Mouse (Mus musculus) frontal cortex, adult (tissue): Measurements from ENCODE around the gene Cadm1.

Experiments used
- ATAC-seq: cut with Nextera tagmentation; 2 replicates; pipeline ENCODE4 v1.9.2; 2017; ENCODE audit warnings: mild to moderate bottlenecking, moderate library complexity, mixed read lengths; ENCODE audit not compliant: low TSS enrichment

The Cadm1 gene

DNA sequence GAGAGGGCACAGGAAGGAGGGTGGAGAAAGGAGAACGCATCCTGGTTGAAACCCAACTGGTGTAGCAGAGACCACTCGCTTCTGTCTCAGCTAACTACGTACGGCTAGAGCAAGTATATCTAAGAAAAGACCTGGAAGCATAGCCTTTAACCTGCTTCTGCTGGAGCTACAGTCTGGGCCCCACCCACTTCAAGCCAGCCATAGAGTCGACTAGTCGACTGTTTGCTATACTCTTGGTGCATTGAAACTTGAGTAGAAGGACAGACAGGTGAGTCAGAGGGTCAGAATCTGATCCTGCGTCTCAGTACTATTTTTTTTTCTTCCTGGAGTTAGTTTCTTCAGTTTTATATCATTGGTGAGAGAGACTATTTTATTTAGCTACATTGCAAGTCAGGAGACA, 78.5 kb downstream of the Cadm1 start:
- no peak for ATAC-seq

DNA sequence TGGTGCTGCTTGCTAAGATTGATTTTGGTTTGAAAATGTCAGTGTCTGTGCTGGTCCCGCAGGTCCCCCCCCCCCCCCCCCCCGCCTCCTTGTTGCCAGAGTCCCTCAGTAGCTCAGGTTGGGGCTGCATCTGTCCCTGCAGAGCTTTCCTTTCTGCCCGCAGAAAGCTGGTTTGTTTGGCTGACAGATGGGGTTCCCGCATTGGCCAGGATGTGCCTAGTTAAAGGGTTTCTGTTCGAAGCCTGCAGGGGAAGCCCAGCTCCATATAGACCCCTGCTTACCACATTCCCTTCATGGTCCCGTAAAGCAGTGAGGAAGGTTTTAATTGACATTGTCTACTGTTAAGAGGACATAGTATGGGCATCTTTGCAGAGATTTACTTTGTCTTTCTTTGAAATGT, 78.9 kb downstream of the Cadm1 start:
- no peak for ATAC-seq

DNA sequence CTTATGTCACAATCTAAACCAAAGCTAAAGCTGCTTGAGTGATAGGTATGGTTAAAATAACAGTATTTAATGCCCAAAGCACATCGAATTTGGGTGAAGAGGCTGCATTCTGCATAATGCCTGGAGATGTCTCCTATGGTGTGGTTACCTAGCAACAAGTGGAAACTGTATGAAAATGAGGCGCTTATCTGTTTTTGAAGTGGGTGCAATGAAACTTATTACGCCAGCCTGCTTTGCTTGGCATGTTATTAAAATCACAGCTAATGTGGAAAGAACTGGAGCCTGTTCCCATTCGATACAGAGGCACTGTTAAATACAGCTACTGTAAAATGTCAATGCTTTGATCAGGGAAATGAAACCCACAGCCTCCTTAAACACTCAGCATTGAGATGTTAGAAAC, 79.5 kb downstream of the Cadm1 start:
- ATAC-seq: no peak

DNA sequence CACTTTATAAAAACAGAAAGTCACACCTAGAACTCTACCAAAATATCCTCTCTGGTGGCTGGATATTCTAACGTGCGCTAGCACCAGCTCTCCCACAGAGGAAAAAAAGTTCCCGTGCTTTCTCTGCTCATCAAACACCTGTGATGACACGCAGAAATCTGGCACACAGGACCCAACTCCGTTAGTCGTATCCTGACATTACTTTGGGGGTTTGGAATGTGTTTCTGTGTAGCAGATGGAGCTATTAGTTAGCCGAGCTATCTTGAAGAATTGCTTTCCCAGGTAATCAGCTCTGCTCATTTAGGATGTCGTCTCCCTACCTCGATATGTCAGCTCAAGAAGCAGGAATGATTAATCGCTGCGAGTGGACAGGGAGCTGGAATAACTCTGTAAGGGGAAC, 80.3 kb downstream of the Cadm1 start:
- no peak for ATAC-seq

DNA sequence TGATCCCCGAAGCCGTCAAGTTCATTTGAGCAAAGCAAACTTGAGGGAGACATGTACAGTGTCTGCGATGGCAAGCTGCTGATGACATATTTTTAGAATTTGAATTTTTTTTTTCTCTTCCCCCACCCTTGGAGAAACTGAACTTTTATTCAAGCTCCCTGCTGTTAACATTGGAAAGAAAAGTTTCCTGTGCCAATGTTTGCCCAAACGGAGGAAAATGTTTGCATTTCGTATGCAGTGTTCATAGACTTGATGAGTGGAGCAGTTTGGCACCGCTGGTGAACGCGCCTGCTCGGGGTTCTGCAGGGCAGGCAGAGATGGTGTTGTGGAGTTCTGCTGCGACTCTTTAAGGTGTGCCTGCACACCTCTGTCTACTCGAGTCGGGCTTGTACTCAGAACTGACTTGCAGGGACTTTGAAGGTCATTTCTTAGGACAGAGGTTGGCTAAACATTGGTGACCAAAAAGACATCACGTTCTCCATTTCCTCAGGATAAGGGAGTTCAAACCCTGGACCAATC, 83.0 kb downstream of the Cadm1 start:
- ATAC-seq: no peak

DNA sequence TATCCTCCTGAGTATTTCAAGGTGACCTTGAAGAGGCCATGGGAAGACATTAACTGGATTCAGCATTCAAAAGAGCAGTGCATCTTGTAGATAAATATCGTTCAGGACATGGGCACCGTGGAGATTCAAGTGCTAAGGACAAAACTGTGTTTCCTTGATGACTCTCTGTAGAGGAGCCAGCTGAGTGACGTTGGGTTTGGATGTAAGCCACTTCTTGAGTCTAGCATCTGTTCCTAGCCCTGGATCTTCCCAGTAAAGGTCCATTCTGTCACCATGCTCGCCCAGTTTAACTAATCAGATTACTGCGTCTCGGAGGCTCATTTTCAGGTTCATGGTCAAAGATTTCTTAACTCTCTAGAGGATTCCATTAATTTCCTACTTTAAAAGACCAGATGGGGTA, 85.1 kb downstream of the Cadm1 start:
- no peak for ATAC-seq

DNA sequence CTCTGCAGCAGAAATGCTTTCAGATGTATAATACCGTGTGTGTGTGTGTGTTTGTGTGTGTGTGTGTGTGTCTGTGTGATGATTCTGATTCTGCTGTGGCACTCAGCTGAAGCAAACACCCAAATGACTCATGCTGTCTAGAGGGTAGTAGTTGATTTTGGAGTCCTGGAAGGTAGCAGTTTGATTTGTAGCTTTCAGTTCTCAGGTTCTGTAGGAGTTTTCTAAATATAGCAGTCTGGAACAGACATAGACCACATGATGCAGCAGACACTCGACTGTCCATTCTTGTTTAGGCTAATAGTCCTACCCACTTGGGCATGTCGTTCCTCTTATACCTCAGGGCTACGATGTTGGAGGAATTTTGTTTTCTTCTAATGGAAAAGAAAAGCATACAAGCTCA, 86.4 kb downstream of the Cadm1 start:
- peak; percentile 43; the same call in 1 of the 2 replicates for ATAC-seq

DNA sequence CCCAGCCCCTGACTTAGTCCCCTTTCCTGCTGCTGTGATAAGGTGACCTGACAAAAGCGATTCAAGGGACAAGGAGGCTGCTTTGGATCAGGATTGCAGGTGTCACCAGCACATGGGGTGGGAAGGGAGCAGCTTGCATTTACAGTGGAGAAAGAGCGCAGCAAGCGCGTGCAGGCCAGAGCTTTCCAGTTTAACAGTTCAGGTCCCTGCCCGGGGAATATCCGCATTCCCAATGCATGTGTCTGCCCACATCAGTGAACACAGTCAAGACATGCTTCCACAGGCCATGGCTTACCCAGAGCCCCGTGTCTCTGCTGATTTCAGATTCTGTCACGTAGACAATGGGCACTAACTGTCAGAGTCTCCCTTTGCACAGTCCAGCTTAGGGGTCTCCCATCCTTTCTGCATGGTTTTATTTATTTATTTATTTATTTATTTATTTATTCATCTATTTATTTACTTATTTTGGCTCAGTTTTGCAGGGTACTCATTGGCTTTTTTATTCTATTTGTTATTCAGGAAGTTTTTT, 89.6 kb downstream of the Cadm1 start:
- no peak for ATAC-seq

DNA sequence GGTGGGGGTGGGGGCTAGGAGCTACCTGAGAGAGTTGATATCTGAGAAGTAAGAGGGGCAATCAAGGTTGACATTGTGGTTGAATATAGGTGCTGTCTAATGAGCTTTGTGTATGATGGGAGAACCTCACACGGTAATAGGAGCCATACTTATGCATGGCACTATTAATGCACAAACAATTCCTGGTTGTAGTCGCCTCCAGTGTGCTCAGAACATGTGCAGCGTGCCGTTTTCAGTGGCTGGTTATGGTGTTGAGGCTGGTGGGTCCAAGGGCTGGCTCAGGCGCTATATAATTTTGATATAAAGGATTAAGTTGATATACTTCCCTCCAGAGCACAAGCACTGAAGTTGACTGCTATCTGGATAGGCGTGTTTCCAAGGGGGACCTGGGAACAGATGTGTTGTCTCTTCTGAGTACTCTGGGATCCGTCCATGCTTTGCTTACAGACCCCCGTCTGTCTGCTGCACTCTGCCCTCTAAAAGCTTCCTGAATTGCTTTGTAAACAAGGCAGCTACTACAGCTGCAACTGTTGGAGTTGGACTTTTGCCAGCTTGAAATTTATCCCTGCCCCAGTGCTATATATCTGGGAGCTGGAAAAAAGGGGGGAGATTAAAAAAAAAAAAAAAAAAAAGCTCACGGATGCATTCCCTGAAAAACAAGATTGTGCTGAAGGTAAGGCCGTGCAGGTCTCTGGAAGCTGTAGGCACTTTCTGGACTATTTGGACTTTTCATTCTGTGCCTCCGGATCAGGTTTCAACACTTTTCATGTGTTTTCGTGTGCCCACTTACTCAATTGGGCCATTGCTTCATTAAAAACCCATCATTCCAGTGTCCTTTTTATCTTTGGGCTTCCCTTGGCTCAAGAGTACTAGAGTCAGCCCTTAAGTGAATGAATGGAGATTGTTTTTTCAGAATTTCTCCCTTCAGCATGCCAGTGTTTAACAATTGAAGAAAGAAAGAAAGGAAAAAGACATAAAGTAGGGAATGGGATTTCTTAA, 93.8 kb downstream of the Cadm1 start:
- no peak for ATAC-seq

DNA sequence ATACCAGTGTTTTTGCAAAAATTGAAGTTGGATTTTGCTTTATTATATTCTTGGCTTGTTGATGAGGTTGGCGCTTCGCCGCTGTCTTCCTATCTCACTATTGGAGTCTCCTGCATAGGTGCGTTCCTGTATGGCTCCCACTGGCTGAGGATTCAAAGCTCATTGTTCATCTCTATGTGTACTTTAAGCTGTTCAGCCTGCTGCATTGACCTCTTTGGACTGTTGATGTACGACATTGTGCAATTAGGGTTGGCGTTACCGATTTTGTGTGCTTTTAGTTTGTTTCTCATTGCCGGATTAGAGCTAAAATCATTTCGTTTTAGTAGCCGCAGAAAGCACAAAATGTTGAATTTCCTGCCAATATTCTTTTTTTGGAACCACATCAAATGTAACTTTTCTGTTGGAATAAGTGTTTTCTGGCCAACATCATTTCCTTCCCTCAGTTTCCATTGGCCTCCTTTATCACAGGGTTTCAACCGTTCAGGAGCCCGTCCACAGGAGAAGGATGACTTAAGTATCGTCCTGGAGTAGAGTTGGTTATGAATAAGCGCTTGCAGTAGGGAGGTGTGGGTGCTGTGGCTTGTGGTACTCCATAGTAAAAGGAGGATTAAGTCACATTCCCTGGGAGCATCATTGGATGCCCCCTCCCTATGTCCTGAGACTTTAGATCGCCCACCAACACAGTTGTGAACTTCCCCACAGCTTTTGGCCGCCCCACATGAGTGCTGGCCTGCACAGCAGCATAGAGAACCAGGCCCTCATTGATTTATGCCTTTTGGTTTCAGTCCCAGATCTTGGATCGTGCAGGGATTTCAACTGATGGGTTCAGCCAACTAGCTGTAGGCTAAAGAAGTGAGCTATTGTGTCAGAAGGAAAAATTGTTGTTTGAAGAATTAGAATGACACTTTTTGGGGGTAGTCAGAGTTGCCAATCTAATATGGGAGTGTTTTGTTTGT, 94.9 kb downstream of the Cadm1 start:
- ATAC-seq: peak; percentile 62

DNA sequence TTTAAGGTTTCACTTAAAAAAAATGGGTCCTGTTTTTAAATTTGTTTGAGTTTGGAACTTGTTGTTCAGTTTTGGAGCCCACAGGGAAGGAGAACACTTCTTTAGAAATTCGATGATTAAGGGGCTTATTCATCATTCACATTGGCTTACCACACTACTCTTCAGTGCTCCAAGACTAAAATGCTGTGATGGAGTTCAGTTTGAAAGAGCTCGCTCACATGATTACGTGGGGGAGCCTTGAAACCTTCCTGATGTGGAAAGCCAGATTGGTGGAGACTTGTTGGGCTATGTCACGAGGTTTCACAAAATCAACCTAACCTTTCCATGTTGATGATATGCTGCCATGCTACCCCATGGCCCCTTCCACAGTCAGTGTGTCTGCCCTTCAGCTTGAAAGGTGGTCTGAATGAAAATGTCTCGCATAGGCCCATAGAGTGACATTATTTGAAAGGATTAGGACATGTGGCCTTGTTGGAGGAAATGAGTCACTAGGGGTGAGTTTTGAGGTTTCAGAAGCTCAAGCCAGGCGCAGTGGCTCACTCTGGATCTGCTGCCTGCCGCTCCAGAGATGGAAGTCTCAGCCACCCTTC, 95.7 kb downstream of the Cadm1 start:
- no peak for ATAC-seq

DNA sequence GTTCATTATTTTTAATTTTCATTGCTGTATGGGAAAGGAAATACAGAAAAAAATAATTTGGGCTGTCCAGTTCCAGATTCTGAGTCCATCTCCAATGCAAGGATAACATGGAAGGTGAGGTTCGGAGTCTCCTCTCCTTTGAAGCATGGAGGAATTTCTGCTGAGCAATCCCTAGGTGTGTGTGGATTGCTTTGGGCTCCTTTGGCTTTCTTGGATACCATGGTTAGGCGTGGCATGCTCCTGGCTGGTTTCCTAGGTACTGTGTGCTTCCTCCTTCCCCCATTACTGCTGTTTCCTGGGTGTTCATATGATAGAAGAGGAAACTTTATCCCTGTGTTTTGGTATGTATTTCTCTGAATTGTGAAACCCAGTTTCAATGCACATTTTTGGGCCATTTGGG, 98.0 kb downstream of the Cadm1 start:
- ATAC-seq: no peak

DNA sequence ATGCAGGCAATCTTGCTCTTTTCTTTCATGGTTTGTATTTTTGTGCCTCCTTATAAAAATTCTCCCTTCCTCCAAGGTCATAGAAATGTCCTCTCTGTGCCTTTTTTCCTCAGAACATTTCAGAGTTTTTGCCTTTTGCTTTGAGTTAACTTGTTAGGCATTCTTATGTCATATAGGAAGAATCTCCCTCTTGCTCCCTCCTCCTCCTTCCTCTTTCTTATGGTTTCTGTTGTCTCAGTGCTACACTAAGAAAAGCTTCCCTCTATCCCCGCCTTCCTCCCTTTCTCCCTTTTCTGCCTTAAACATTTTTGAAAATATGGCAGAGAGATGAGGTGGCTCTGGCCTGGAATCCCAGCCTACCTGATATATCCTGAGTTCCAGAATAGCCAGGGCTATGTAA, 98.6 kb downstream of the Cadm1 start:
- ATAC-seq: no peak

DNA sequence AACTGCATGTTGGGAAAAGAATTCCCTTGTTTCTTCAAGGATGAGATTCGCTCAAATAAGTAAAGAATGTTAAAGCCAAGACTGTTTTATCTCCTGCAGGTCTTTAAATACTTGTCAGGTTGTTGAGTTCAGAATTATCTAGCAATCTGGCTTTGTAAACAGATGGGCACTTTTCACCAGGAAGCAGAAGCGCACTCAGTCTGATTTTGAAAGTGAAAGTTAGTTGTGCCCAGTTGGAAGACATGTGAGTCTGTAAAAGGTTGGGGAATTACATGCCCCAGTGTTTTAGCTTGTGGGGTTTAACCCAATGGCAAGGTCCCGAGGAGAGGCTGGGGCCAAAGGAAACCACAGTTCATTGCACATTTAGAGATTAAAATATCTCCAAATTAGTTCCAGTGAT, 104.7 kb downstream of the Cadm1 start:
- no peak for ATAC-seq

DNA sequence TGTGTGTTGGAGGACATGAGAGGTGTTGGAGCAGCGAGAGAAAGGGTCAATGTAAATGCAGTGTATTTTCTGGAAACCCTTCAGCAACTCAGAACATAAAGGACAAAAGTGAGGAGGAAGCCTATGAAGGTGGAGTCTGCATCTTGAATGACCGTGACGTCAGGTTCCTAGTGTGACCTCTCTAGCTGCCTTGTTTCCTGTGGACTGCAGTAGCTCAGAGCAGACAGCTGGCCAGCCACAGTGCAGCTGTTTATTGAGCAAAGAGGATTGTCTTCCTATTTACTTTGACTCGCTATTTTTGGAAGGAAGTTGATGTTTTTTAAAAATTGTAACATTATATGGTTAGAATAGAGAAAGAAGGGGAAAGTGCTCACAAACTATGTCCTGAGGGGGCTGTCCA, 112.7 kb downstream of the Cadm1 start:
- no peak for ATAC-seq

DNA sequence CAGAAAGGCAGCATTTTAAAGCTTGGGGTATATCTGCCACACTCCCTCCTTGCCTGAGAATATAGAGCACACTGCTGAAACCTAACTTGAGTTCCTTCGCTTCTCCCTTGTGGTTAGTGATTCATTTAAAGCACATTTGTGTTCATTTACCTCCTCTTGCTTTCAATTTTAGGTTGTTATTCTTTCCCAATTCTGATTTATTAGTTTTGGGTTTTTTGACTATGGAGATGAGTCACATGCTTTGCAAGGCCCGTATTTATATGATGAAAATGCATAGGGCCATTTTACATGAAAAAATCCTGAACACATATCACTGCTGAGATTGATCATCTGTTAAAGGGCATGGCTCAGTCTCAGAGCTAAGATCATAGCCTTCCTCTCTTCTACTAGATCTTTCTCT, 115.1 kb downstream of the Cadm1 start:
- ATAC-seq: no peak

DNA sequence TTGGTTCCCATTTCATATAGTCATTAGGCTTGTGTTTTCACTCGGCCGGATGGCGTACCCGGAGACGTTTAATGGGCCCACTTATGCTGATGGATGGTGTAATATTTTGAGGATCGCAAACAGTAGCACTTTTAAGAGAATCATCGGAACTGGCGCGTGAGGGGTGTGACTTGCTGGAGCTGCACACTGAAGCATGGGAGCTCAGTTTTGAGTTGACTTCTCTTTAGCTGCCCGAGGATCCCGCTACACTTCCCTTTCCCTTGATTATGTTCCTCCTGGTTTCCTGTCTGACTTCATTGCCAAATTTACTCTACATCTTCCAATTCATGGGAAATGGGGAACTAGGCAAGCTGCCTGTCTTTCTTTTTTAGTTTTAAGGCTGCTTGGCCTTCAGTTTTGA, 121.5 kb downstream of the Cadm1 start:
- no peak for ATAC-seq

DNA sequence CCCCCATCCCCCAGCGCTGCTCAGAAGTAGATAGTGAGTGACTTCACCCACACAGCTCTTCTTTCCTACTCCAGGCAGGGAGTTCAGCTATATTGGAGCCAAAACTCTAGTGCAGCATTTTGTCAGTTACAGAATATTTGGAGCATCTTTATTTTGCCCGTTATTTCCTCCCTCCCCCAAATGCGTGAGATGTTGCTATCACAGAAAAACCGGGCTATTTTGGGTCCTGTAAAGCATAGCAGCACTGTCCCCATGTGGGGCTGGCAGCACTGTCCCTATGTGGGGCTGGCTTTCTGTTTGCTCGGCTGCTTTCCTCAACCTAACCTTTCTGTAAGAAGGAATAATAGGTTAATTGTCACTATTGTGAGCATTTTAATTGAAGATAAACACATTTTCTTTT, 122.2 kb downstream of the Cadm1 start:
- ATAC-seq: peak; percentile 55; the same call in 1 of the 2 replicates

DNA sequence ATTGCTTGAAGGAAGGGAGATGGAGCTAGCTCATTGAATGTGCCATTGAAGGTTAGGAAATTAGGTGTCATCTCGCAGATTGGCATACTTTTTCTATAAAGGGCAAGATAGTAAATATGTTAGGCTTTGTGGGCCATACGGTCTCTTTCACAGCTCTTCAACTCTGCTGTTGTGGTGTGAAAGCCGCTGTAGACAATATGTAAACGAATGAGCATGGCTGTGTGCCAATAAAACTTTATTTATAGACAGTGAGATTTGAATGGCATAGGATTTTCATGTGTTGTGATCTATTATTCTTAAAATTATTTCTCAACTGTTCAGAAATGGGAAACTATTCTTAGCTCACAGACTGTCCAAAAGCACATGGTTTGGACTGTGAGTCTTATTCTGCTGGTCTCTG, 123.0 kb downstream of the Cadm1 start:
- ATAC-seq: no peak

DNA sequence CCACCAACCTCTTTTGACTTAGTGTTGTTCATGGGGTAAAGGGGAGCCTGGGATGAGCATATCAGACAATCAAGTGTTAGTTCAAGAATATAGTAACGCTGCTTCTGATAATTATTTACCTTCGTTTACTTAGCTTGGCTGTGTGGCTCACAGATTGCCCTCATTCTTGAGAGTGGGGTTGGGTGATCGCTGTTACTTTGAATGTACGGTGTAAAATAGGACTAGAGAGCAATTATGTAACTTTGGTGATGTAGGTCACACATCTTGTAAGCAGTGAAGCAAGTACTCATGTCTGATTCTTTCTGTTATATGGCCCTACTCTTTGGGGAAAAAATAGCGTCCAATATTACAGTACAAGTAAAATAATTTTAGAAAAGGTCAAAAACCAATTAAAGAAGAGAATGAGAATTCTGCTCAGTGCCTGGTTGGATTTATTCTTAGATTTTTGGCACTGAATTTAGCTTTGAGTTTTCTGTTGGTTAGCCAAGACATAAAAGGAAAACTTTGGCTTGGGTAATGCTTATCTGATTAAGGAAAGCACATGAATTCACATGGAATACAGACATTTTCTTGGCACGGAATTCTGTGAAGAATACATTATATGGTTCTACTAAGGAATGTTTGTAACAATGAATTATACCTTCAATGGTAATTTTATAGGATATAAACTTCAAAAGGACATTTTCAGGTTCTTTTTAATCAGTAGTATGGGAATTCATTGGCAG, 129.6 kb downstream of the Cadm1 start:
- ATAC-seq: peak; percentile 81

DNA sequence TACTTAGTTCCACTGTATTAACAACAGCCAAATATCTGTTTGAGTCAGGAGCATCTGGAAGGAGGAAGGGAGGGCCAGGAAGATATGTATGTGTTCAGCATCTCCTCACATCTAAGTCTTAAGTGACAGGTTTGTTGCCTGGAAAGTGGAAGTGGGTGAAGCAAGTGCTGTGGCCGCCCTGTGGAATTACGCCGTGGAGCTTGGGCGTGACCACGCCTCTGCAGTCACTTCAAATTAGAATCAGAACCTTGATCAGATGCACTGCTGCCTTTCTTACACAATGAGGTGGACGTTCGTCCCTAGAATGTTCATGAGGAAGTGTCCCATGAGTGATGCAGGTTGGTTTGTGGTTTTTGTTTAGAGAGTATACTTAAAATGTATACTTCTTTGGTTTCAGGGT, 131.6 kb downstream of the Cadm1 start:
- no peak for ATAC-seq
